Mouse (Mus musculus): ENCODE data around the gene Wipi1.

Wipi1 gene

GRCm38 (mm10) chr11:109535966-109536365 lies 75.8 kb downstream of the Wipi1 start:
- no peak for DNase-seq

- no peak for DNase-seq
These were observed 81.7 kb downstream of the Wipi1 start for GRCm38 (mm10) chr11:109530030-109530429.

- no peak for DNase-seq
These were observed 86.2 kb downstream of the Wipi1 start for GRCm38 (mm10) chr11:109525571-109525970.

- DNase-seq = no peak
These were observed 86.9 kb downstream of the Wipi1 start for GRCm38 (mm10) chr11:109524869-109525268.

Data from right cerebral cortex, postnatal 4 days (tissue).